9 mouse cellular contexts compared by ENCODE assay signal in genomic region chr7:128779305-128779704, GRCm38 (mm10). TPM values are rescaled to one million over a fixed set of nuclear protein-coding genes. Genes with fewer than 3 reads are reported as not detected.
A peak's percentile ranks its signal among the peaks of the same experiment; 100 is the strongest.
DNase-seq lines count a peak whose midpoint lies in the region; ATAC-seq and TF ChIP-seq lines count a peak whose summit lies in the region.
"Had no signal": no experiment of that assay in that cellular context is flagged by ENCODE, and none has a peak within 500 bp of the region (broad histone marks: within the 10 kb centered on the region; RNA-seq: fewer than 3 reads in every experiment).

No protein-coding gene starts in this region.

- 56% methylated on average over 6 of the region's 6 CpGs for WGBS in forebrain, embryonic 10.5 days
- WGBS in intestine, postnatal 0 days: 47% methylated on average over 6 of the region's 6 CpGs
- 48% methylated on average over 6 of the region's 6 CpGs for WGBS in neural tube, embryonic 13.5 days

- no peaks in the 10 kb centered on the region for H3K9me3 ChIP-seq in forebrain, embryonic 10.5 days
- H3K9me3 ChIP-seq in intestine, postnatal 0 days (ENCODE audit: control insufficient read depth): no peaks in the 10 kb centered on the region
- H3K9me3 ChIP-seq in neural tube, embryonic 13.5 days: no peaks in the 10 kb centered on the region
- H3K9me3 ChIP-seq: stomach, embryonic 15.5 days had no signal

- no peak for ATAC-seq in intestine, postnatal 0 days
- peak; percentile 79 for ATAC-seq in neural tube, embryonic 13.5 days (ENCODE audit: low read depth)

- DNase-seq in 3T3-L1 (ENCODE audit: low read depth, low spot score): peak; percentile 80
- DNase-seq in CD4-positive, CD25-positive, alpha-beta regulatory T cell, adult 2 months (ENCODE audit: low read depth, low spot score): peak; percentile 68
- DNase-seq in brain, embryonic 18.5 days (ENCODE audit: low read depth, low spot score): peak; percentile 57
- DNase-seq in forebrain, embryonic 10.5 days (ENCODE audit: extremely low spot score, low spot score): peak; percentile 46
- peak; percentile 39 for DNase-seq in liver
- DNase-seq in spleen, postnatal 36 days (ENCODE audit: low spot score in 2 of 2): no peak

- TF ChIP-seq CTCF in intestine, postnatal 0 days (IDR thresholded peaks at IDR 0.05; ENCODE audit: low read depth): peak; percentile 84

- no peak overlapping the region for H3K4me3 ChIP-seq in forebrain, embryonic 10.5 days
- no peak overlapping the region for H3K4me3 ChIP-seq in intestine, postnatal 0 days (ENCODE audit: low read depth, low read length)
- H3K4me3 ChIP-seq in neural tube, embryonic 13.5 days: no peak overlapping the region
- H3K4me3 ChIP-seq: stomach, embryonic 15.5 days had no signal

- H3K4me1 ChIP-seq in forebrain, embryonic 10.5 days: no peaks in the 10 kb centered on the region
- no peaks in the 10 kb centered on the region for H3K4me1 ChIP-seq in intestine, postnatal 0 days (replicated peaks; ENCODE audit: control insufficient read depth, insufficient read depth, low read length)
- H3K4me1 ChIP-seq in neural tube, embryonic 13.5 days (replicated peaks): no peaks in the 10 kb centered on the region
- H3K4me1 ChIP-seq: stomach, embryonic 15.5 days had no signal

- H3K27me3 ChIP-seq in forebrain, embryonic 10.5 days (ENCODE audit: poor library complexity, severe bottlenecking): no peaks in the 10 kb centered on the region
- no peaks in the 10 kb centered on the region for H3K27me3 ChIP-seq in intestine, postnatal 0 days (replicated peaks; ENCODE audit: control insufficient read depth, insufficient read depth, low read length)
- H3K27me3 ChIP-seq in neural tube, embryonic 13.5 days: no peaks in the 10 kb centered on the region
- H3K27me3 ChIP-seq: stomach, embryonic 15.5 days had no signal

- no peak overlapping the region for H3K27ac ChIP-seq in forebrain, embryonic 10.5 days
- no peak overlapping the region for H3K27ac ChIP-seq in intestine, postnatal 0 days (ENCODE audit: low read depth, low read length)
- H3K27ac ChIP-seq in neural tube, embryonic 13.5 days (replicated peaks): no peak overlapping the region
- H3K27ac ChIP-seq: stomach, embryonic 15.5 days had no signal

- no peak overlapping the region for H3K4me2 ChIP-seq in intestine, postnatal 0 days (replicated peaks; ENCODE audit: low read depth)
- H3K4me2 ChIP-seq in neural tube, embryonic 13.5 days: no peak overlapping the region
- H3K4me2 ChIP-seq: stomach, embryonic 15.5 days had no signal

- H3K36me3 ChIP-seq in forebrain, embryonic 10.5 days (replicated peaks): peaks cover 98% of the 10 kb centered on the region
- peaks cover 85% of the 10 kb centered on the region for H3K36me3 ChIP-seq in intestine, postnatal 0 days (ENCODE audit: control insufficient read depth, insufficient read depth)
- H3K36me3 ChIP-seq in neural tube, embryonic 13.5 days: peaks cover 89% of the 10 kb centered on the region

- no peak overlapping the region for H3K9ac ChIP-seq in intestine, postnatal 0 days (ENCODE audit: low read depth, low read length)
- no peak overlapping the region for H3K9ac ChIP-seq in neural tube, embryonic 13.5 days
- H3K9ac ChIP-seq: stomach, embryonic 15.5 days had no signal

RNA-seq across cellular contexts. Expression of gene Sec23ip, which starts 34.6 kb away (rescaled TPM):
- 40.4 and 40.7 TPM in 2 replicates for polyA plus RNA-seq in forebrain, embryonic 10.5 days (2016; fragmentation: Nextera tagmentation; extraction: Ambion mirVana)
- 15.3 and 17.2 TPM in 2 replicates for polyA plus RNA-seq in intestine, postnatal 0 days (2015; fragmentation: Nextera tagmentation; extraction: Ambion mirVana)
- 37.8 and 42.4 TPM in 2 replicates for polyA plus RNA-seq in neural tube, embryonic 13.5 days (2015; fragmentation: Nextera tagmentation; extraction: Ambion mirVana)

RNA-seq across cellular contexts. Expression of gene Mcmbp, which starts 39.0 kb away (rescaled TPM):
- 75.3 and 82.2 TPM in 2 replicates for polyA plus RNA-seq in forebrain, embryonic 10.5 days (2016; fragmentation: Nextera tagmentation; extraction: Ambion mirVana)
- 25.0 and 26.5 TPM in 2 replicates for polyA plus RNA-seq in intestine, postnatal 0 days (2015; fragmentation: Nextera tagmentation; extraction: Ambion mirVana)
- polyA plus RNA-seq in neural tube, embryonic 13.5 days (2015; fragmentation: Nextera tagmentation; extraction: Ambion mirVana): 50.0 and 52.8 TPM in 2 replicates

Comparison
In these comparisons a context has a peak if more than half of its experiments do, and no peak if none do; other contexts are left out.
1. DNase-seq: peak in 3T3-L1 (single experiment), CD4-positive, CD25-positive, alpha-beta regulatory T cell, adult 2 months (single experiment), brain, embryonic 18.5 days (single experiment), forebrain, embryonic 10.5 days (single experiment) and liver (single experiment); none in spleen, postnatal 36 days (0 of 2).